Mouse (Mus musculus) neural tube, postnatal 0 days (tissue): ENCODE measurements around the gene Lcn2. TPM values are rescaled to one million over a fixed set of nuclear protein-coding genes. Genes with fewer than 3 reads are reported as not detected.

Source experiments
- polyA plus RNA-seq: library from polyadenylated mRNA; unstranded; fragments of >200 nt; fragmentation: Nextera tagmentation; extraction: Ambion mirVana; gene quantifications from 2 replicates; pipeline ENCODE4 v1.2.1, GENCODE M21; 2015

Gene Lcn2
- polyA plus RNA-seq, result 1.2 and 2.4 TPM in 2 replicates

DNA sequence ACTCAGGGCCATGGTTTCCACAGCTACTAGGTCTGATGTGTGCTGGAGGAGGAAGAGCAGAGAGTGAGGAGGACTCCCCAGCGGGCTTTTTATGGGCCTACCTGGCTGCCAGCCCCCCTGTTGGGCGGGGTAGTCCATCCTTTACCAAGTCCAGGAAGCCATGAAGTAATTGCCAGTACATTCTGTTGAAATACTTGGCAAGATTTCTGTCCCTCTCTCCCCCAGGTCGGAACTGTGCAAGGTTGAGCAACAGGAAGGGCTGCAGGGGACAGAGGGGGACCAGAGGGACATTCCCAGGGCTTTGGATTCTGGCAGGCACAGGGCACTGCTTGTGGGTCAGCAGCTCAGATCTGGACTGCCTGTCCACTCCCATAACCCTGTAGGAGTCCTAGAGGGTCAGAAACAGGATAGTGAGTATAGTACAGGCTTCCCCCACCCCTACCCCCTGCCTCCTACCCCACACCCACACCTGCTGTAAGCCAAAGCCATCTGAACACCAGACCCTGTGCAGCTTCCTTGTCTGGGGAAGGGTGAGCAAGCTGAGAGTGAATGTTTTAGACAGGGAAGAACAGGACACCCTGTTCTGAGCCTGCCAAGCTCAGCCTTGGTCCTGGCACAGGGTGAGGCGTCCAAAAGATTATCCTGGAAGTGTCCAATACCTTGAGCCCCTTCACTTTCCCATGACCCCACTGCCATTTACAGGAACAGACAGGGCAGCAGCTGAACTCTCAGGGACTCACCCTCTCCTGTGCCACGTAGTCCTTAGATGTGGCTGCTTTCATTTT, at the start of gene Lcn2:
Gene Lcn2 (minus strand): TSS at position 547 of the 785 bp plus-strand sequence.

DNA sequence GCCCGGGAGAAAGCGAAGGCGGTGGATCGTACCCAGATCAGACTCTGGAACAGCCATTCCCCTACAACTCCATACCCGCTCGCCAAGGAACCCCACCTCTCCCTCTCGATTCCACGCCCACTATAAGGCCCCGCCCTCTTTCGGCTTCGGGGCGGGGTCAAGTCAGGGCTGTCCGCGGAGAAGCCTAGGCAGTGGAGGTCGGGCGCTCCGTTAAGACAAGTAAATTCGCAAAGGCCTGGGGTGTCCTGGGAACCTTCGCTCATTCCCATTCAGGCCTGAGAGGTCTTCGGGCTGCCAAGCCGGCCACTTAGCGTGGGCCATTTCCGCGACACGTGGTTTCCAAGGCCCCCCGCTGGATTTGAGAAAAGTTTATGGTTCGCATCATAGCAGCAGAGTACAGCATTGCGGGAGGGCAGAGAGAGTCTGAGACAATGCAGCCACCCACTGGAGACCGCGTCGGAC, 7.5 kb upstream of the Lcn2 start, which contains the start of gene Ptges2:
Gene Ptges2 (plus strand): TSS at position 413 of the 462 bp plus-strand sequence.

DNA sequence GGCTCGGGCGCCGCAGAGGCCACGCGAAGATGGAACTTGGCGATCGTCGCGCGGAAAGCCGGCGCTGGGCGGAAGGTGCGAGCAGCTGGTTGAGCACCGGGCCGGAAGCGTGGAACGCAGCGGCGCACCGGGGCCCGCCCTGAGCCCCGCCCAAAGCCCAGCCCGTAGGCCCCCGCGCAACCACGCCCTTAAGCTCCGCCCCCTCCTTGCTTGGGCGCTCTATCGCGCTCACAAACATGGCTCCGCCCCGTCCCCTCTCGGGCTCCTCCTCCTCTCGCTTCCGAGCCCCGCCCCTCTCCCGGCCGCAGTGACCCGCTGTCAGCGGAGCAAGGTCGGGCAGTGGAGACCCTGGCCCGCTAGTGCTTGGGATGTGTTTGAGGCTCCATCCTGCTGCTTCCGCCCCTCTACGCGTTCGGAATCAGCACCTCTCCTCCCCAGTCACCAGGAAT, 6.3 kb downstream of the Lcn2 start, which contains the start of gene 1110008P14Rik:
Gene 1110008P14Rik (minus strand): TSS at position 164 of the 449 bp plus-strand sequence.

DNA sequence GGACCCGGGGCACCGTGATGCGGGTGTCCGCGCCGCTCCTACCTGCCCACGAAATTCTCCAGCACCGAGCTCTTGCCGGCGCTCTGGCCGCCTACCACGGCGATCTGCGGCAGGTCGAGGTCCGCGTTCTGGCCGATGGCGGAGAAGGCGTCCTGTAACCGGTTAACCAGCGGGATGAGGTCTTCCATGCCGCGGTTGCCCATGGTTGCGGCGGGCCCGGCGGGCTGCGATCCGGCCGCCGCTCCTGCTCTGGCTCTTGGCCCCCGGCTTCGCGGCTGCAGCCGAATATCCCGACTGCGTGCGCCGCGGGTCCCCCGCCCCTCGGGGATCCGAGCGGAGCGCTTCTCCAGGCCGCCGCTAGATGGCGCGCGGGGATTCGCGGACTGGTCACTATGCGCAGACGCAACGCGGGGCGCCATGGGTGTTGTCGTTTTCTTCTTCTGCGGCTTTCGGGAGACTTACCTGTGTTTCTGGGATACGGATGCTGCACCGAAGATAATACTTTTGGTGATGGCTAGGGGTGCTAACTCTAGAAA, 35.0 kb downstream of the Lcn2 start, which contains the start of gene Dnm1:
Gene Dnm1 (minus strand): TSS at position 332 of the 536 bp plus-strand sequence.

DNA sequence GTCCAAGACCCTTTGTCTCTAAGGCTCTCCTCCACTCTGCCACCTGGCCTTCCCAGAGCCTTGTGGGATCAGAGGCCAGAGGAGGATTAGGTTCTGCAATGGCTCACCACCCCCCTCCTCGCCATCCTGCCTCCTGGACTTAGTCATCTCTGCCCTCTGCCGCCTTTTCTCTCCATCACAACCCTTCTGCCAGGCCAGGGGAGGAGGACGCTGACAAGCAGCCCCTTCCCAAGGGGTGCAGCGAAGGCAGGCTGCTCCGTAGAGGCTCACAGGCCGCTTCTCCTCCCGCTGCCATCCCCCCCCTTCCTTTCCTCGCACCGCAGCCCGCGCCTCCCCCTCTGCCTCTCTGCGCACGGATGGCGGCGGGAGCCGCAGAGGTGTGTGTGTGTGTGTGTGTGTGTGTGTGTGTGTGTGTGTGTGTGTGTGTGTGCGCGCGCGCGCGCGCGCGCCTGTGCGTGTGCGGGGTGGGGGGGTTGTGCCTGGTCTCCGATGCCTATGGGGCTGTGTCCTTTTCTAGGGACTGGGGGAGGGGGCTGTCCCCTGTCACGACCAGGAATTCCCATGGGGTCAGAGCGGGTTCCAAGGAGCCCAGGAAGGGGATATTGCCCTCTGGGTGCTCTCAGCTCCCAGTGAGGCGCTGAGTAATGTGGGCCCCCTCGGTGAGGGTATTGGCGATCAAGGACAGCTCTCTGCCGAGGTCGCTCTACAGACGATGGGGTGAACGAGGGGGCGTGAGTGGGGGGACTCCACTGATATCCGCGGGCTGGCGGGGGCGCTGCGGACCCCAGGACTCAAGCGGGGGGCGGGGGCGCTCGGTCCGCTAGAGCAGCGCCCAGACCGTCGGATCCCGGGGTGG, 35.7 kb downstream of the Lcn2 start, which contains the start of gene Ciz1:
Gene Ciz1 (plus strand): TSS at position 177 of the 856 bp plus-strand sequence.

Other genes starting within 250 kb of the Lcn2 start
- gene Prrc2b, start 237.2 kb downstream of the Lcn2 start, polyA plus RNA-seq, result 49.8 and 72.2 TPM in 2 replicates
- gene Pomt1, start 151.7 kb downstream of the Lcn2 start, polyA plus RNA-seq, result 20.3 and 22.4 TPM in 2 replicates
- 89.7 and 106 TPM in 2 replicates for gene Uck1, start 128.1 kb downstream of the Lcn2 start, polyA plus RNA-seq
- 22.7 and 26.8 TPM in 2 replicates for gene Golga2, start 100.9 kb downstream of the Lcn2 start, polyA plus RNA-seq
- gene Swi5, start 100.2 kb downstream of the Lcn2 start, polyA plus RNA-seq, result 488 and 494 TPM in 2 replicates
- gene Ciz1, start 35.9 kb downstream of the Lcn2 start, polyA plus RNA-seq, result 28.7 and 35.2 TPM in 2 replicates
- gene Dnm1, start 34.9 kb downstream of the Lcn2 start, polyA plus RNA-seq, result 148 and 151 TPM in 2 replicates
- 300 and 324 TPM in 2 replicates for gene 1110008P14Rik, start 6.3 kb downstream of the Lcn2 start, polyA plus RNA-seq
- gene Ptges2, start 7.6 kb upstream of the Lcn2 start, polyA plus RNA-seq, result 65.6 and 72.8 TPM in 2 replicates
- gene Naif1, start 62.2 kb upstream of the Lcn2 start, polyA plus RNA-seq, result 3.4 and 4.1 TPM in 2 replicates
- gene Slc25a25, start 63.2 kb upstream of the Lcn2 start, polyA plus RNA-seq, result 45.4 and 50.9 TPM in 2 replicates
- gene Fam102a, start 147.1 kb upstream of the Lcn2 start, polyA plus RNA-seq, result 8.4 and 9.0 TPM in 2 replicates
- 146 and 153 TPM in 2 replicates for gene Dpm2, start 182.6 kb upstream of the Lcn2 start, polyA plus RNA-seq
- gene Pip5kl1, start 186.5 kb upstream of the Lcn2 start, polyA plus RNA-seq, result 15.4 and 21.2 TPM in 2 replicates
- gene 9430097D07Rik, start 187.4 kb upstream of the Lcn2 start, polyA plus RNA-seq, result 1.2 TPM in 2 replicates
- 43.1 and 45.8 TPM in 2 replicates for gene St6galnac4, start 198.8 kb upstream of the Lcn2 start, polyA plus RNA-seq
- 21.6 and 23.7 TPM in 2 replicates for gene St6galnac6, start 211.5 kb upstream of the Lcn2 start, polyA plus RNA-seq
- gene Ak1, start 233.5 kb upstream of the Lcn2 start, polyA plus RNA-seq, result 109 and 116 TPM in 2 replicates